Mouse (Mus musculus) CD4-positive, CD25-positive, alpha-beta regulatory T cell (primary cell): ENCODE data around the gene Lmo4. TPM values are rescaled to one million over a fixed set of nuclear protein-coding genes. Genes with fewer than 3 reads are reported as not detected.

Experiments
- polyA plus RNA-seq: library from polyadenylated mRNA; unstranded; fragments of 100-300 nt; shearing (Covaris generic); gene quantifications from one replicate; pipeline ENCODE4 v1.2.1, GENCODE M21; 2017

Gene Lmo4
- 17.9 TPM for polyA plus RNA-seq

GRCm38 (mm10) chr3:144204413-144205311, at the start of gene Lmo4:
Gene Lmo4 (minus strand): TSS chr3:144205220.

